Mouse (Mus musculus) T-cell, adult 66 days (primary cell): ENCODE data around the gene Sh2b1. TPM values are rescaled to one million over a fixed set of nuclear protein-coding genes. Genes with fewer than 3 reads are reported as not detected.

Experiments
- total RNA-seq, 2 experiments: library from RNA; stranded (reverse); gene quantifications; 3 replicates in 1 of 2; 4 replicates in 1 of 2; pipeline ENCODE4 v1.2.4; 2023

Gene Sh2b1
- 10 to 100 TPM; 87.3 to 90.5 TPM for total RNA-seq

DNA sequence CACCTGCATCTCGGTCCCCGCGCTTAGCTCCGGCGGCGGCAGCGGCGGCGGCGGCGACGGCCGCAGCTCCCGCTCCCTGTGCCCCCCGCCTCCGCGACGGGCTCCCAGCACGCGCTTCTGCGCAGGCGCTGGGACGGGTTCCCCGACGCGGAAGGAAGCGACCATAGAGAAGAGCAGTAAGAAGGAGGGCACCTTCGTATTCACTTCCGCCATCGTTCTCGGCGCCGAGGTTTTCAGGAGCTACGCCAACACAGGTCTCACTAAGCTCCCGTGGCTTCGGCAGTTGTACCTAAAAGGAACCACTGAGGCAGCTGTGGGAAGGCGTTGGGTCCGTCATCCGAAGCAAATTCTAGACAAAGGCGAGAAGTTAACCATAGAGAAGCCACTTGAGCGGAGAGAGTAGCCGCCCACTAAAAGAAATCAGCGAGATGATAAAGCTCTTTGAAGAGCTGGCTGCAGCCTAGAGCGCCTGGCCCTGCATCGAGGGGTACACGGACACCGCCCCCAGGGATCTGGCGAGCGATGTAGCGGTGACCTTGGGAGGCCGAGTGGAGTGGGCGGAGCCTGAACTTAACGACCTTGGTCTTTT, at the start of gene Sh2b1:
Gene Sh2b1, minus strand, starts transcription at position 432 of the 589 bp plus-strand sequence.

GRCm38 (mm10) chr7:126503273-126503878, 28.2 kb upstream of the Sh2b1 start, which contains the start of gene Atxn2l:
Atxn2l (minus strand) TSS chr7:126503437.

DNA sequence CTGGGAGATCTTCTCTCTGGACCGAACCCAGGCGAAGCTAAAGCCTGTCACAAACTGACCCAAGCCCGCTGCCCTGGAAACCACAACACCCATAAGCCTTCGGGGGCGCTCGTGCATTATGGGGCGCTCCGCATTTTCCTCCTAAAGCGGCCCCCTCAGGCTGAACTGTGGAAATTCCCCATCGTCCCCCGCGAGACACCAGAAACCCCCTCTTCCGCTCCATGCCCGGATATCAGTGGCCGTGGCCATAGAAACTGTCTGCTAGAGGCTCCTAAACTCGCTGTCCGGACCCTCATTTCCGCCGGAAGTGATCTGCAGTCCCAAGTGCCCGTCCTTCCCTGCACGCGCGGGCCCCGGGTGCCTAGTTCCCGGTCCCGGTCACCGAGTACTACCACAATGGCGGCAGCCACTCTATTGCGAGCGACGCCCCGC, 11.8 kb upstream of the Sh2b1 start, which contains the start of gene Tufm:
Gene Tufm, plus strand, starts transcription at position 310 of the 432 bp plus-strand sequence.

DNA sequence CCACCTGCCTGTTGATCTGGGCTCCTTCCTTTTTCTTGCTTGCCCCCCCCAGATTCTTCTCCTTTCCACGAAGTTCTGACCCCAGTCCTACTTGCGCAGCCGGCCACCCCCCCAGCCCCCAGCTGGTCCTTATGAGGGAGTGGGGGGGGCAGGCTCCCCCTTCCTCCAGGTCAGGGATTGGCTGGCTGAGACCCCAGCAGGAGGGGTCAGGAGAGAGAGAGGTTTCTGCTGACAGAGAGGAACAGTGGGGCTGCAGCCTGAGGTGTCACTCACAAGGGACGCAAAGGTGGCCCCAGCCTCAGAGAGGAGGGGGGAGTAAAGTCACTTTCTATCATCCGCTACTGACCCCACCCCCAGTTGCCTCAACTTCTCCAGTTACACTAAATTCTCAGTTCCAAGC, 12.2 kb downstream of the Sh2b1 start, which contains the start of gene Atp2a1:
Gene Atp2a1, minus strand, starts transcription at position 105 of the 400 bp plus-strand sequence.

DNA sequence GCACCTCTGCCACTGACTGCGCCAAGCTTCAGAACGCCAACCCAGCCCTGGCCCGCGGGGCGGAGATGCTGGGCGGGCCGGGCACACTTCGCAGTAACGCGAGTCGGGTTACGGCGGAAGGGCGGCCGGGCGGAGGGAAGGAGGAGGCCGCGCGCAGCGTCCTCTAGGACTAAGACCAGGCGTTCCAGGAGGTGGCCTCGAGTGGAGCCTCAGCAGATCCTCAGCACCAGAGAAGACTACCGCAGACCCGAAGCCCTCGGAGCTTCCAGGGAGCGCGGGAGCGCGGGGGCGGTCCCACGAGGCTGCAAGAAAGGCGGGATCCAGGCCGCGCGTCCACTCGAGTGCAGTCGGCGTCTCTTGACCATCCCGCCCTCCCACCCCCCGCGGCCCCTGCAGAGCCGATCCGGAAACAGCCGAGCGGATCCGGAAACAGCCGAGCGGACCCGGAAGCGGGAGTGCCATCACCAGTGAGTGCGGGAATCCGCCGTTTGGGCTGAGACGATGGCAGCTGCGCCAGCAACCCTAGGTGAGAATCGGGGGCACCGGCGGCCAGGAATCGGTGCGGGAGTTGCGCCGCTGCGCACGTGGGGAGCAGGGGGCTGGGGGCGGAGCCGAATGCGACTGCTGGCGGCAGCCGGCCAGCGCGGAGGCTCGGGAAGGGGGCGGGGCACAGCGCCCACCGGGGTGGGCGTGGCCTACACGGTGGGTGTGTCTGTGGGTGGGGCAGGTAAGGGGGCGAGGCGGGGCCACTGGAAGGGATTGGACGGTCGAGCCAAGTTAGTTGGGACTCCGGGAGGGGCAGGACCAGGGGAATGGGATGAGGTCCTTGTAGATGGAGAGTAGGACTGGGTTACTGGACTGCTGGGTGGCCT, 46.4 kb downstream of the Sh2b1 start, which contains the start of gene Rabep2:
Gene Rabep2, plus strand, starts transcription at position 129 of the 872 bp plus-strand sequence.

Other genes with a start within 250 kb of the Sh2b1 start
- gene Sbk1, start 202.8 kb downstream of the Sh2b1 start, total RNA-seq = 10 to 100 TPM; 43.6 to 57.3 TPM
- 100 to 1,000 TPM; 682 to 692 TPM for gene Lat, start 105.9 kb downstream of the Sh2b1 start, total RNA-seq
- 10 to 100 TPM; 80.6 to 97.7 TPM for gene Spns1, start 98.0 kb downstream of the Sh2b1 start, total RNA-seq
- 10 to 100 TPM; 24.8 to 26.6 TPM for gene Nfatc2ip, start 78.7 kb downstream of the Sh2b1 start, total RNA-seq
- gene Cd19, start 60.5 kb downstream of the Sh2b1 start, total RNA-seq = 1 to 10 TPM; 1.0 to 5.2 TPM
- gene Rabep2, start 46.7 kb downstream of the Sh2b1 start, total RNA-seq = 10 to 100 TPM; 44.7 to 45.1 TPM
- gene Atp2a1, start 12.3 kb downstream of the Sh2b1 start, total RNA-seq = under 1 TPM; 0.55 to 0.89 TPM
- 10 to 100 TPM; 50.0 to 55.9 TPM for gene Tufm, start 11.9 kb upstream of the Sh2b1 start, total RNA-seq
- gene Atxn2l, start 28.0 kb upstream of the Sh2b1 start, total RNA-seq = 100 to 1,000 TPM; 217 to 227 TPM
- 100 to 1,000 TPM; 138 to 142 TPM for gene Eif3c, start 91.0 kb upstream of the Sh2b1 start, total RNA-seq
- 1 to 10 TPM; 8.0 to 8.8 TPM for gene Apobr, start 109.5 kb upstream of the Sh2b1 start, total RNA-seq
- 100 to 1,000 TPM; 129 to 140 TPM for gene Cln3, start 110.4 kb upstream of the Sh2b1 start, total RNA-seq
- not detected for gene Il27, start 119.5 kb upstream of the Sh2b1 start, total RNA-seq
- gene Nupr1, start 155.4 kb upstream of the Sh2b1 start, total RNA-seq = not detected
- gene Sgf29, start 173.9 kb upstream of the Sh2b1 start, total RNA-seq = 10 to 100 TPM; 71.8 to 85.5 TPM
- gene Sult1a1, start 201.0 kb upstream of the Sh2b1 start, total RNA-seq = 1 to 10 TPM in 1 of 2 experiments, not detected in 1; 1.3 TPM
- gene Bola2, start 220.0 kb upstream of the Sh2b1 start, total RNA-seq = 100 to 1,000 TPM; 171 to 175 TPM
- 10 to 100 TPM; 15.6 to 17.2 TPM for gene Slx1b, start 220.4 kb upstream of the Sh2b1 start, total RNA-seq
- 1,000 to 10,000 TPM; 1,416 to 1,422 TPM for gene Coro1a, start 232.4 kb upstream of the Sh2b1 start, total RNA-seq